Mouse (Mus musculus): ENCODE measurements around the gene Chn1. TPM values are rescaled to one million over a fixed set of nuclear protein-coding genes. Genes with fewer than 3 reads are reported as not detected.

The Chn1 gene
- total and polyA plus RNA-seq, 3 experiments, result 4.2 to 17.0 (median 9.9) TPM

- H3K4me2 ChIP-seq (ENCODE audit: insufficient read depth, low read depth, poor library complexity, severe bottlenecking), result no peak overlapping the region
- no peaks in the 10 kb centered on the region for H3K9me3 ChIP-seq (replicated peaks; ENCODE audit: low read length)
- H3K27ac ChIP-seq (ENCODE audit: insufficient read depth, low read depth), result no peak overlapping the region
- H3K27me3 ChIP-seq (replicated peaks), result peaks cover 1% of the 10 kb centered on the region
- H3K79me2 ChIP-seq (replicated peaks; ENCODE audit: control insufficient read depth, extremely low read depth, insufficient read depth, poor library complexity, severe bottlenecking), result no peaks in the 10 kb centered on the region
- no peak overlapping the region for H3K9ac ChIP-seq (ENCODE audit: insufficient read depth, low read depth)
- in situ Hi-C loops (cut with MboI; ENCODE audit: low pct_ligation_motif_present, low pct_unique_long_range_greater_than_20kb, low sequenced_read_pairs) (loop anchor here (25.0 kb wide), 2 partner anchors 400 to 1075 kb away; partner anchors contain the start of genes Evx2 and Hoxd13), dilution Hi-C loops (cut with MboI; ENCODE audit: extremely low pct_ligation_motif_present, extremely low pct_unique_long_range_greater_than_20kb, low sequenced_read_pairs) (no loop called here)
- DNase-seq (ENCODE audit: extremely low read depth), result no peak
- H3K4me1 ChIP-seq (ENCODE audit: control insufficient read depth in 1 of 2, insufficient read depth in 2 of 2), result peaks cover 6 to 12% of the 10 kb centered on the region in 2 experiments
- no peaks in the 10 kb centered on the region for H3K36me3 ChIP-seq (replicated peaks in 1 of 2; ENCODE audit: control insufficient read depth in 1 of 2, insufficient read depth in 1 of 2, low read length in 1 of 2)
- no peak for TF ChIP-seq E2F4 (IDR thresholded peaks at IDR 0.05; ENCODE audit: insufficient replicate concordance, low read depth, low read length)
- TF ChIP-seq MAFK (IDR thresholded peaks at IDR 0.05; ENCODE audit: insufficient replicate concordance, low read length), result no peak
- TF ChIP-seq JUN (IDR thresholded peaks at IDR 0.05; ENCODE audit: insufficient read depth, low read depth, low read length), result no peak
- TF ChIP-seq SIN3A (IDR thresholded peaks at IDR 0.05; ENCODE audit: low read length), result no peak
- TF ChIP-seq HCFC1 (IDR thresholded peaks at IDR 0.05; ENCODE audit: low read depth, low read length), result no peak
- TF ChIP-seq MYC (IDR thresholded peaks at IDR 0.05; ENCODE audit: low read depth, low read length), result no peak
- TF ChIP-seq ZC3H11A (IDR thresholded peaks at IDR 0.05; ENCODE audit: low read depth, low read length), result no peak
- TF ChIP-seq USF1 (IDR thresholded peaks at IDR 0.05; ENCODE audit: low read depth, low read length), result no peak
- TF ChIP-seq NRF1 (IDR thresholded peaks at IDR 0.05; ENCODE audit: low read depth, low read length), result no peak
- no peak for TF ChIP-seq EP300 (IDR thresholded peaks at IDR 0.05; ENCODE audit: low read length)
- TF ChIP-seq IRF4 (IDR thresholded peaks at IDR 0.05; ENCODE audit: low read depth, low read length), result no peak
- TF ChIP-seq JUND (conservative IDR thresholded peaks at IDR 0.05; ENCODE audit: low read depth, low read length), result no peak
- no peak for TF ChIP-seq CHD1 (IDR thresholded peaks at IDR 0.05; ENCODE audit: low read depth, low read length)
- no peak for TF ChIP-seq ELF1 (IDR thresholded peaks at IDR 0.05; ENCODE audit: low read depth, low read length)
- no peak for TF ChIP-seq ZKSCAN1 (IDR thresholded peaks at IDR 0.05; ENCODE audit: borderline replicate concordance, low read depth, low read length)
- no peak overlapping the region for H3K4me3 ChIP-seq (replicated peaks in 1 of 3; ENCODE audit: low read depth in 2 of 3, low read length in 2 of 3, poor library complexity in 1 of 3)
Observed at GRCm38 (mm10) chr2:73587109-73587506, 188.0 kb downstream of the Chn1 start.

- no peak for DNase-seq (ENCODE audit: extremely low read depth)
- peaks cover 1% of the 10 kb centered on the region for H3K27me3 ChIP-seq (replicated peaks)
- dilution Hi-C loops (cut with MboI; ENCODE audit: extremely low pct_ligation_motif_present, extremely low pct_unique_long_range_greater_than_20kb, low sequenced_read_pairs), result no loop called here
- H3K36me3 ChIP-seq (replicated peaks in 1 of 2; ENCODE audit: control insufficient read depth in 1 of 2, insufficient read depth in 1 of 2, low read length in 1 of 2), result no peaks in the 10 kb centered on the region
- H3K9ac ChIP-seq (ENCODE audit: insufficient read depth, low read depth), result no peak overlapping the region
- no peak overlapping the region for H3K4me2 ChIP-seq (ENCODE audit: insufficient read depth, low read depth, poor library complexity, severe bottlenecking)
- in situ Hi-C loops (cut with MboI; ENCODE audit: low pct_ligation_motif_present, low pct_unique_long_range_greater_than_20kb, low sequenced_read_pairs), result loop anchor here (25.0 kb wide), 2 partner anchors 401 to 1076 kb away; partner anchors contain the start of genes Evx2 and Hoxd13
- no peak overlapping the region for H3K4me3 ChIP-seq (replicated peaks in 1 of 3; ENCODE audit: low read depth in 2 of 3, low read length in 2 of 3, poor library complexity in 1 of 3)
- H3K4me1 ChIP-seq (ENCODE audit: control insufficient read depth in 1 of 2, insufficient read depth in 2 of 2), result peaks cover 2 to 10% of the 10 kb centered on the region in 2 experiments; a peak in 2 of 4 replicates
- no peak for TF ChIP-seq USF2 (conservative IDR thresholded peaks at IDR 0.05; ENCODE audit: low read depth, low read length)
- no peak for TF ChIP-seq USF1 (IDR thresholded peaks at IDR 0.05; ENCODE audit: low read depth, low read length)
- no peak for TF ChIP-seq MAZ (IDR thresholded peaks at IDR 0.05; ENCODE audit: low read depth, low read length)
- H3K9me3 ChIP-seq (replicated peaks; ENCODE audit: low read length), result no peaks in the 10 kb centered on the region
- H3K79me2 ChIP-seq (replicated peaks; ENCODE audit: control insufficient read depth, extremely low read depth, insufficient read depth, poor library complexity, severe bottlenecking), result no peaks in the 10 kb centered on the region
- no peak overlapping the region for H3K27ac ChIP-seq (ENCODE audit: insufficient read depth, low read depth)
Observed at GRCm38 (mm10) chr2:73586392-73587108, 188.6 kb downstream of the Chn1 start.
